Mouse (Mus musculus) adrenal gland, adult 2 months (tissue): Measurements from ENCODE around the gene Gzmc. TPM values are rescaled to one million over a fixed set of nuclear protein-coding genes. Genes with fewer than 3 reads are reported as not detected.
"Not testable (repeated sequence)": the region's sequence is repeated elsewhere in the genome, so short reads cannot be mapped to it uniquely, and the experiment has no call there.

Source experiments
- DNase-seq: peaks from one replicate; pipeline ENCODE4 v3.0.0; 2021
- long read RNA-seq: library from polyadenylated mRNA; stranded (forward); transcript quantifications from one replicate; pipeline ENCODE4 v2.0.0, GENCODE M21; 2021
- polyA plus RNA-seq: library from polyadenylated mRNA; depleted of rRNA; stranded (reverse); fragments of >200 nt; gene quantifications from 2 replicates; pipeline ENCODE4 v1.2.3, GENCODE M21; 2012; rRNA removed
- total RNA-seq, 2 experiments: library from RNA; stranded (reverse); gene quantifications; 2 replicates each; pipeline ENCODE4 v1.2.3; 2021

The Gzmc gene
- not detected for total RNA-seq
- polyA plus RNA-seq, result not detected in 2 replicates
- long read RNA-seq, result 0 reads

- DNase-seq, result no peak
These were observed at the start of gene Gzmc for GRCm38 (mm10) chr14:56234556-56234955. Gzmc (minus strand) TSS chr14:56234656.

- no peak for DNase-seq
These were observed 49.4 kb upstream of the Gzmc start for GRCm38 (mm10) chr14:56283816-56284215.

GRCm38 (mm10) chr14:56281090-56281489 lies 46.6 kb upstream of the Gzmc start:
- no peak for DNase-seq

GRCm38 (mm10) chr14:56278691-56279090 lies 44.2 kb upstream of the Gzmc start:
- DNase-seq, result not testable (repeated sequence)

DNA sequence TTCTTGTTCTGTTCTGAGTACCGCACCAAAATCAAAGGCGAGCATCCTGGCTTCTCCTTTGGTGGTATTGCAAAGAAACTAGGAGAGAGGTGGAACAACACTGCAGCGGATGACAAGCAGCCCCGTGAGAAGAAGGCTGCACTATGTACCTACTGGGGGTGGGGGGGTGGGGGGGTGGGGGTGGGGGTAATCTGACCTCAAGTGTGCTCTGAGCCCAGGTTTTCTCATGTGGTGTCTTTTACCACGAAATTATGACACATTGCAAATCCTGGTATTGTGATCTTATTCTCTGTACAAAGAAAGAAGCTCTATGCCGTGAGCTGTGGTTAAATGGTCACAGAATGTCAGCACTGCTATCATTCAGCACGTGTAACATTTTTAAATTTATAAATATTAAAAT lies 41.6 kb upstream of the Gzmc start:
- not testable (repeated sequence) for DNase-seq

- no peak for DNase-seq
These were observed 31.7 kb upstream of the Gzmc start for GRCm38 (mm10) chr14:56266109-56266508.

DNA sequence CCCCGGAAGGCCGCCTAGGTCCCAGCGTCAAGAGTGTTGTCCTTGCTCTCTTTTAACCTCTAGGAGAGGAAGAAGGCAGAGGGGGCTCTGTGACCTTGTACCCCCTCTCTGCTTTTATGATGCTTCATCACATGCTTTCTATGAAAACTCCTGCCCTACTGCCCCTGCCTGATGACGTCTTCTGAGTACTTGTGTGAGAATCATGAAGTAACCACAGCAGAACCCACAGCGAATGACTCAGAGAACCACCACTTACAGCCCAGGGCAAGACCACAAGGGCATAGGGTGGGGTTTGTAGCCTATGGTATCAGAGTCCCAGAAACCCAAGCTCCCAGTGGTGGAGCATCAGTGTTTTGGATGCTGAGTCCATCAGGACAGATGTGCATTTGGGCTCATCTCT lies 27.7 kb upstream of the Gzmc start, which contains the start of gene Gzmb:
TSS of gene Gzmb (minus strand) at position 108 of the 400 bp plus-strand sequence.
- DNase-seq, result no peak

DNA sequence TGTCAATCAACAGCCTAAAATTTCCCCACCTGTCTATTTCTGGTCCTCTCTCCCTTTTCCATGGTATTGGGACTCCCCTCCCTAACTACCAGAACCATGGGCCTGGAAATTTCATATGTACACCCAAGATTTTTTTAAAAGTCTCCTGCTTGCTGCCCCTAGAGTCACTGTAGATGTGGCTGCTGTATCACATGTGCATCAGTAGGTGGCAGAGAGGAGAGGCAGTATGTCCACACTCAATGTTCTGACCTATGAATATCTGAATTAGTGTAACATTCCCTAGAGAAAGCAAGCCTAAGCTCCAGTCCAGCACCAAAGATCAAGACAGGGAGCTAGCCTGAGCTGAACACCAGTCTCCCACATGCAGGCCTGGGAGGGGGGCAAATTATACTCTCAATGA lies 6.0 kb upstream of the Gzmc start:
- DNase-seq, result no peak

DNA sequence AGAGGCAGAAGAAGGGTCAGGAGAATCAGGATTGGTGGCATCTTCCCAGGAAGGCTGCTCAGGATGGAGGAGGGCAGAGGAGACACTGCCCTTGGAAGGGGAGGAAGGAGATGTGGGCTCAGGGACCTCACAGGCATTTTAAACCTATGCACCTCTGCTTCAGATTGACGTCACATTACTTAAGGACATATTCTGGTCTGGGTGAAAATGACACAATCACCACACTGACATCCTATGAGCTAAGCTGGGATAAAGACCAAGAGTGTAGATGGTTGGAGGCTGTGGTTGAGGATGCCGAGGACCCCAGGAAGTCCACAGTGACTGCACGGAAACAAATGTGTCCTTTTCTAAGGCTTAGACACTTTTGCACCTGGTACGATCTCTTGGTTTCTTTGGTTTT lies 23.1 kb downstream of the Gzmc start, which contains the start of gene Gzmf:
TSS of gene Gzmf (minus strand) at position 101 of the 400 bp plus-strand sequence.
- no peak for DNase-seq

- DNase-seq, result no peak
These were observed 28.8 kb downstream of the Gzmc start for GRCm38 (mm10) chr14:56205613-56206012.

DNA sequence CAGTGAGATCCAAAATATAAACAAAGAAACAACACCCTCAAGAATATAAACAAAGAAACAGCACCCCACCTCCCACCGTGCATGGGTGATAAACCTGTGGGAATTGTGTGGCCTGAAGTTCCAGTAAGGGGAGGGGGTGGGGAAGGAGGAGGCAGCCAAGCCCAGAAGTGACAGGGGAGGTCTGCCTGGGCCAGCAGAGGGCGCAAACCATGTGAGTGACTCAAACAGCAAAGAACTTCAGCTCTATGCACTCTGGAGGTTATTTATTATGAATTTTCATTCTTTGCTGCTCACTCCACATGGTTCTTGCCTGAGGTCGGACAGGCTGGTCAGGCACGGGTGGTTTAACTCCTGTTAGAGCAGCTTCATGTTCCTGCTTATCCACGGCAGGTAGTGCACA lies 29.4 kb downstream of the Gzmc start:
- DNase-seq, result peak; percentile 10

GRCm38 (mm10) chr14:56203975-56204374 lies 30.5 kb downstream of the Gzmc start:
- DNase-seq, result peak; percentile 58

- DNase-seq, result peak; percentile 8
These were observed 47.5 kb downstream of the Gzmc start for GRCm38 (mm10) chr14:56186946-56187345.

- no peak for DNase-seq
These were observed 47.9 kb downstream of the Gzmc start for GRCm38 (mm10) chr14:56186521-56186920.

Other genes starting within 250 kb of the Gzmc start
- not detected for gene Mcpt1, start 216.7 kb downstream of the Gzmc start, total RNA-seq
- gene Mcpt1, start 216.7 kb downstream of the Gzmc start, polyA plus RNA-seq, result not detected in 2 replicates
- not detected for gene Mcpt9, start 204.2 kb downstream of the Gzmc start, total RNA-seq
- gene Mcpt9, start 204.2 kb downstream of the Gzmc start, polyA plus RNA-seq, result not detected in 2 replicates
- not detected for gene Mcpt2, start 192.6 kb downstream of the Gzmc start, total RNA-seq
- gene Mcpt2, start 192.6 kb downstream of the Gzmc start, polyA plus RNA-seq, result 0.09 TPM in 1 of 2 replicates, not detected in the other
- gene Mcpt4, start 172.3 kb downstream of the Gzmc start, total RNA-seq, result 1 to 10 TPM; 1.1 to 1.6 TPM
- gene Mcpt4, start 172.3 kb downstream of the Gzmc start, polyA plus RNA-seq, result 1.00 and 1.3 TPM in 2 replicates
- gene Mcpt8, start 149.4 kb downstream of the Gzmc start, total RNA-seq, result not detected
- not detected in 2 replicates for gene Mcpt8, start 149.4 kb downstream of the Gzmc start, polyA plus RNA-seq
- gene Ctsg, start 132.1 kb downstream of the Gzmc start, total RNA-seq, result not detected
- gene Ctsg, start 132.1 kb downstream of the Gzmc start, polyA plus RNA-seq, result not detected in 2 replicates
- not detected for gene Gzme, start 114.0 kb downstream of the Gzmc start, total RNA-seq
- not detected in 2 replicates for gene Gzme, start 114.0 kb downstream of the Gzmc start, polyA plus RNA-seq
- not detected for gene Gzmd, start 102.0 kb downstream of the Gzmc start, total RNA-seq
- not detected in 2 replicates for gene Gzmd, start 102.0 kb downstream of the Gzmc start, polyA plus RNA-seq
- not detected for gene Gzmg, start 75.1 kb downstream of the Gzmc start, total RNA-seq
- gene Gzmg, start 75.1 kb downstream of the Gzmc start, polyA plus RNA-seq, result not detected in 2 replicates
- gene Gzmn, start 60.1 kb downstream of the Gzmc start, total RNA-seq, result not detected
- gene Gzmn, start 60.1 kb downstream of the Gzmc start, polyA plus RNA-seq, result not detected in 2 replicates
- not detected for gene Gzmf, start 23.2 kb downstream of the Gzmc start, total RNA-seq
- gene Gzmf, start 23.2 kb downstream of the Gzmc start, polyA plus RNA-seq, result not detected in 2 replicates
- under 1 TPM in 1 of 2 experiments, not detected in 1; 0.35 TPM for gene Gzmb, start 27.6 kb upstream of the Gzmc start, total RNA-seq
- gene Gzmb, start 27.6 kb upstream of the Gzmc start, polyA plus RNA-seq, result 0.16 and 0.30 TPM in 2 replicates
- 1 to 10 TPM in 1 of 2 experiments, not detected in 1; 2.0 TPM for gene Atp12a, start 130.4 kb upstream of the Gzmc start, total RNA-seq
- gene Atp12a, start 130.4 kb upstream of the Gzmc start, polyA plus RNA-seq, result 0.03 TPM in 1 of 2 replicates, not detected in the other
- gene Rnf17, start 167.9 kb upstream of the Gzmc start, total RNA-seq, result under 1 TPM; 0.69 to 0.84 TPM
- gene Rnf17, start 167.9 kb upstream of the Gzmc start, polyA plus RNA-seq, result 0.02 TPM in 1 of 2 replicates, not detected in the other